Mouse (Mus musculus): Measurements from ENCODE around the gene Epha6. TPM values are rescaled to one million over a fixed set of nuclear protein-coding genes. Genes with fewer than 3 reads are reported as not detected.

The Epha6 gene
- polyA plus RNA-seq, 1 experiment from 2014 or later, result 0.35 TPM

GRCm38 (mm10) chr16:59682216-59682891, 923.0 kb downstream of the Epha6 start:
- DNase-seq (ENCODE audit: low spot score), result no peak
- H3K4me1 ChIP-seq, result no peaks in the 10 kb centered on the region
- no peaks in the 10 kb centered on the region for H3K27me3 ChIP-seq (ENCODE audit: low read depth, poor library complexity, severe bottlenecking)
- H3K36me3 ChIP-seq, result no peaks in the 10 kb centered on the region
- H3K9me3 ChIP-seq (replicated peaks), result no peaks in the 10 kb centered on the region
- 89% methylated on average over 8 of the region's 8 CpGs for WGBS
- no peak overlapping the region for H3K27ac ChIP-seq (replicated peaks)
- H3K4me3 ChIP-seq, result no peak overlapping the region

DNA sequence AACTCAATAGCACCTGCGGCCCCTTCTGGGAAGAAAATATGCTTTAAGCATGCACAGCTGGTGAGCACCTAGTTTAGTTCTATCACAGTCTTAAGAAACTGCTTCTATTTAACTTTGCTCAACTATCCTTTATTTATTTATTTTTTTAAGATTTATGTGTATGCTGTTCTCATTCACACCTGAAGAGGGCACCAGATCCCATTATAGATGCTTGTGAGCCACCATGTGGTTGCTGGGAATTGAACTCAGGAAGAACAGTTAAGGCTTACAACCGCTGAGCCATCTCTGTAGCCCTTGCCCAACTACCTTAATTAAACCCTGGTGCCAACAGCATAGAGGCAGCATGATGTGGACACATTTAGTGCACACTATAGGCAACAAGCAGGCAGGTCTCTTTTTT, 938.4 kb downstream of the Epha6 start:
- Histone ChIP-seq H3K27ac (replicated peaks) (no peak overlapping the region), H3K9me3 (replicated peaks) (no peaks in the 10 kb centered on the region), H3K4me3 (no peak overlapping the region), H3K4me1 (no peaks in the 10 kb centered on the region), H3K36me3 (no peaks in the 10 kb centered on the region), H3K27me3 (ENCODE audit: low read depth, poor library complexity, severe bottlenecking) (no peaks in the 10 kb centered on the region)
- WGBS, result 86% methylated on average over 2 of the region's 2 CpGs
- DNase-seq (ENCODE audit: low spot score), result no peak

DNA sequence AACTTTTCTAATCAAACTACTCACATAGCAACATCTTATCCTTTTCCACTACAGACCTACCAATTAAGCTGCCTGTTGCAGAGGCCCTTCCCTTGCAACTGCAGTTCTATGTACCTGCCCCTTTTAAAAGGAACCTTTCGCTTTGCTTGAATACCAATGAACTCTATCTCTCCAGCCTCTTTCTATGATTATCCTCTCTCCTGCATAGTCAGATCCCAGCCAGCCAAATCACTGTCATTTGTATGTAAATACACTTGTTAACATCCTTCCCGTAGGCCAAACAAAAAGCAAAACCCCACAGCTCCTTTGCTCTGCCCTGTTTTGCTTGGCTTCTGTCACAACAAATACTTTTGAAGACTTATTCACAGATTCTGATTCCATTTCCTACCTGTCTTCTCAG, 961.6 kb downstream of the Epha6 start:
- Histone ChIP-seq H3K27me3 (ENCODE audit: low read depth, poor library complexity, severe bottlenecking) (no peaks in the 10 kb centered on the region), H3K4me3 (no peak overlapping the region), H3K27ac (replicated peaks) (no peak overlapping the region), H3K36me3 (no peaks in the 10 kb centered on the region), H3K4me1 (peaks cover 4% of the 10 kb centered on the region; the same call in 1 of the 2 replicates), H3K9me3 (replicated peaks) (no peaks in the 10 kb centered on the region)
- WGBS, result 59% methylated on average over 2 of the region's 2 CpGs
- DNase-seq (ENCODE audit: low spot score), result no peak

DNA sequence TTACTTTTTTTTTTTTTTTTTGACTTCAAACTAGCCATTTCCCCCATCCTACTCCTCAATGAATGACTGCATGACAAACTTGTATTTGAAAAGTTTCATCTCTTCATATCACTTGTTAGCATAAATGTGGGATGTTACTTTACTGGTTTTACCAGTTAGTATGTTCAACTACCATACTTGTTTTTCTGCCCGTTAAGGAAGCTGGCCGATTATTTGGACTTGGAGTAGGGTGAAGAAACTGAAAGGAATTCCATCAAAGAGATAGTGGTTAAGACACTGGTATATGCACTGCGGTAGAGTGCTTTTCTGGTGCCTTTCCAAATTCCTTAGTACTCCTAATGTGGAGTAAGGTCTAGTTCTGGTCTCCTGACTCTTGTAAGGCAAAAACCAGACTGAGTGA, 965.3 kb downstream of the Epha6 start:
- no peaks in the 10 kb centered on the region for H3K27me3 ChIP-seq (ENCODE audit: low read depth, poor library complexity, severe bottlenecking)
- peak overlapping the region; percentile 95; the same call in 1 of the 2 replicates for H3K27ac ChIP-seq (replicated peaks)
- H3K36me3 ChIP-seq, result no peaks in the 10 kb centered on the region
- H3K4me1 ChIP-seq, result peaks cover 13% of the 10 kb centered on the region
- H3K4me3 ChIP-seq, result no peak overlapping the region
- H3K9me3 ChIP-seq (replicated peaks), result no peaks in the 10 kb centered on the region
- 93% methylated on average over 3 of the region's 3 CpGs for WGBS
- no peak for DNase-seq (ENCODE audit: low spot score)

- H3K27me3 ChIP-seq (ENCODE audit: low read depth, poor library complexity, severe bottlenecking), result no peaks in the 10 kb centered on the region
- under 1% methylated on average over 46 of the region's 46 CpGs for WGBS
- peak; percentile 94 for DNase-seq (ENCODE audit: low spot score)
- H3K9me3 ChIP-seq (replicated peaks), result no peaks in the 10 kb centered on the region
- H3K4me1 ChIP-seq, result peaks cover 13% of the 10 kb centered on the region
- H3K4me3 ChIP-seq, result peak within 1 kb of the TSS; percentile 75
- H3K27ac ChIP-seq (replicated peaks), result peak within 1 kb of the TSS; percentile 95
- peaks cover 2% of the 10 kb centered on the region; the same call in 1 of the 2 replicates for H3K36me3 ChIP-seq
These were observed 966.1 kb downstream of the Epha6 start, which contains the start of gene Arl6 for GRCm38 (mm10) chr16:59639102-59639691. TSS of gene Arl6 (minus strand) at chr16:59639391.

DNA sequence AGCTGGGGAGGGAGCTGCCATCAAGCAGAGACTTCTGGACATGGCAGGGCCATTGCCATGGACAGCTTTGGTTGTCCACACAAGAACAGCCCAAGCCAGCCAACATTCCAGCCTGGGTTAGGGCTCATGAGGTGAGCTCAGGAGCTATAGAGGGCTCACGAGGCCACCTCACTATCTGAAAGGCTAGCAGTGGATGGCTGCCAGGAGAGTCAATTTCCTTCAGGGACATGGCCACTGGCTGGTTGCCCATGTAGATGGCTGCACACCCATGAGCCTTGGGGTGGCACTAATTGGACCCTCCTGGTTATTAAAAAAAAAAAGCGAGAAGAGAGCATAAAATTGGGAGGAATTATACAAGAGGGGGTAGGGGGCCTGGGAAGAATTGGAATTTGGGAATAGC, 970.7 kb downstream of the Epha6 start:
- Histone ChIP-seq H3K9me3 (replicated peaks) (no peaks in the 10 kb centered on the region), H3K27ac (replicated peaks) (no peak overlapping the region), H3K36me3 (peaks cover 29% of the 10 kb centered on the region), H3K4me1 (peaks cover 12% of the 10 kb centered on the region), H3K4me3 (no peak overlapping the region), H3K27me3 (ENCODE audit: low read depth, poor library complexity, severe bottlenecking) (no peaks in the 10 kb centered on the region)
- WGBS, result 88% methylated on average over 2 of the region's 2 CpGs
- DNase-seq (ENCODE audit: low spot score), result no peak

- no peaks in the 10 kb centered on the region for H3K4me1 ChIP-seq
- H3K4me3 ChIP-seq, result no peak overlapping the region
- no peaks in the 10 kb centered on the region for H3K36me3 ChIP-seq
- H3K9me3 ChIP-seq (replicated peaks), result no peaks in the 10 kb centered on the region
- no peaks in the 10 kb centered on the region for H3K27me3 ChIP-seq (ENCODE audit: low read depth, poor library complexity, severe bottlenecking)
- 96% methylated on average over 2 of the region's 2 CpGs for WGBS
- no peak overlapping the region for H3K27ac ChIP-seq (replicated peaks)
- DNase-seq (ENCODE audit: low spot score), result no peak
These were observed 983.8 kb downstream of the Epha6 start for GRCm38 (mm10) chr16:59621554-59621953.

DNA sequence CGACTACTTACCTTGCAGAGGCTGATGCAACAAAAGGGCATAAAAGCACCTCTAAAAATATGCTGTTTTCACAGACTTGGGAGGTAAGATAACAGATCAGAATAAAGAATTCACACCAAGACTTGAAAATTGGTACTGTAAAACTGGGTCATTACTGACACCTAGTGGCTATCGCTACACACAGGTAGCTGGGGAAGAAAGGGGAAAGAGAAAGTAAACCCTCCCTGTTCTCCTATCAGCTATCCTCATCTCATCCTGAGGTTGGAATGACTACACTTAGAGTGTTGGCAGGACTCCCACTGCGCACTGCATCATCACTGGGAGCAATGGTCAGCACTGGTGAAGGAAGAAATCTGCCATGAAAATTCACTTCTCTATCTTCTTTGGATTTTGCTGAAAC, 988.2 kb downstream of the Epha6 start:
- Histone ChIP-seq H3K27me3 (ENCODE audit: low read depth, poor library complexity, severe bottlenecking) (no peaks in the 10 kb centered on the region), H3K4me3 (no peak overlapping the region), H3K9me3 (replicated peaks) (no peaks in the 10 kb centered on the region), H3K27ac (replicated peaks) (no peak overlapping the region), H3K36me3 (no peaks in the 10 kb centered on the region), H3K4me1 (no peaks in the 10 kb centered on the region)
- no peak for DNase-seq (ENCODE audit: low spot score)
- 51% methylated on average over 3 of the region's 3 CpGs for whole genome bisulfite sequencing

- 86% methylated on average over 3 of the region's 3 CpGs for WGBS
- Histone ChIP-seq H3K36me3 (peaks cover 6% of the 10 kb centered on the region), H3K4me1 (no peaks in the 10 kb centered on the region), H3K27me3 (ENCODE audit: low read depth, poor library complexity, severe bottlenecking) (no peaks in the 10 kb centered on the region), H3K27ac (replicated peaks) (no peak overlapping the region), H3K9me3 (replicated peaks) (no peaks in the 10 kb centered on the region), H3K4me3 (no peak overlapping the region)
- no peak for DNase-seq (ENCODE audit: low spot score)
These were observed 989.7 kb downstream of the Epha6 start for GRCm38 (mm10) chr16:59615675-59616074.

GRCm38 (mm10) chr16:59610750-59611149, 994.6 kb downstream of the Epha6 start:
- Histone ChIP-seq H3K27ac (replicated peaks) (no peak overlapping the region), H3K27me3 (ENCODE audit: low read depth, poor library complexity, severe bottlenecking) (peaks cover 11% of the 10 kb centered on the region; the same call in 1 of the 2 replicates), H3K9me3 (replicated peaks) (no peaks in the 10 kb centered on the region), H3K4me3 (no peak overlapping the region), H3K4me1 (no peaks in the 10 kb centered on the region), H3K36me3 (peaks cover 6% of the 10 kb centered on the region)
- DNase-seq (ENCODE audit: low spot score), result no peak
- WGBS, result 83% methylated on average over 1 of the region's 1 CpGs

GRCm38 (mm10) chr16:59604078-59604781, 1001.1 kb downstream of the Epha6 start:
- Histone ChIP-seq H3K9me3 (replicated peaks) (no peaks in the 10 kb centered on the region), H3K27me3 (ENCODE audit: low read depth, poor library complexity, severe bottlenecking) (peaks cover 34% of the 10 kb centered on the region), H3K4me1 (peaks cover 20% of the 10 kb centered on the region), H3K27ac (replicated peaks) (no peak overlapping the region), H3K36me3 (no peaks in the 10 kb centered on the region), H3K4me3 (peak overlapping the region; percentile 23; the same call in 1 of the 2 replicates)
- 58% methylated on average over 15 of the region's 15 CpGs for WGBS
- DNase-seq (ENCODE audit: low spot score), result peak; percentile 30

Measured in midbrain, embryonic 10.5 days (tissue).